Mouse (Mus musculus) neural tube, embryonic 11.5 days (tissue): ENCODE data around the gene Irf4. TPM values are rescaled to one million over a fixed set of nuclear protein-coding genes. Genes with fewer than 3 reads are reported as not detected.
A peak's percentile ranks its signal among the peaks of the same experiment; 100 is the strongest.

Source experiments
- ATAC-seq: fragments of 200-750 bp; cut with Nextera tagmentation; 2 replicates; pipeline ENCODE4 v1.8.0; 2017; ENCODE audit warnings: moderate number of reproducible peaks, mild to moderate bottlenecking, moderate TSS enrichment, moderate library complexity; ENCODE audit not compliant: insufficient read depth, low FRiP score, low TSS enrichment
- DNase-seq: peaks from one replicate; pipeline ENCODE4 v3.0.0-alpha.2; 2015; ENCODE audit warnings: low spot score
- H3K27ac ChIP-seq: fragments of 300-500 bp; sonication (generic); 2 replicates; pipeline ENCODE4 v1.5.1; 2014; ENCODE audit warnings: low read depth, mild to moderate bottlenecking, low read length
- H3K27me3 ChIP-seq: fragments of 300-500 bp; sonication (generic); 2 replicates; pipeline ENCODE4 v1.6.1; 2014; ENCODE audit warnings: mild to moderate bottlenecking, low read length, mixed read lengths; ENCODE audit not compliant: control insufficient read depth, insufficient read depth
- H3K36me3 ChIP-seq: fragments of 300-500 bp; sonication (generic); 2 replicates; pipeline ENCODE4 v1.6.1; 2014; ENCODE audit warnings: mild to moderate bottlenecking, low read length, moderate library complexity, mixed read lengths; ENCODE audit not compliant: control insufficient read depth, insufficient read depth
- H3K4me1 ChIP-seq: fragments of 300-500 bp; sonication (generic); 2 replicates; pipeline ENCODE4 v1.6.1; 2014; ENCODE audit warnings: low read length, mixed read lengths; ENCODE audit not compliant: control insufficient read depth, insufficient read depth
- H3K4me2 ChIP-seq: fragments of 300-500 bp; sonication (generic); 2 replicates; pipeline ENCODE4 v1.6.1; 2014; ENCODE audit warnings: low read depth, mild to moderate bottlenecking, moderate library complexity
- H3K4me3 ChIP-seq: fragments of 300-500 bp; sonication (generic); 2 replicates; pipeline ENCODE4 v1.5.1; 2014; ENCODE audit warnings: low read depth, low read length
- H3K9ac ChIP-seq: fragments of 300-500 bp; sonication (generic); 2 replicates; pipeline ENCODE4 v1.6.1; 2014; ENCODE audit warnings: mild to moderate bottlenecking, low read length
- H3K9me3 ChIP-seq: fragments of 300-500 bp; sonication (generic); 2 replicates; pipeline ENCODE4 v1.6.1; 2016; ENCODE audit warnings: low read length; ENCODE audit not compliant: control insufficient read depth
- WGBS: fragments of 180-500 bp; shearing (Covaris S2); extraction: QIAGEN DNeasy Blood & Tissue Kit; methylation state at CpG from one replicate; pipeline ENCODE4 v1.1.7; 2014; 5-methylcytosine and 5-hydroxymethylcytosine counted together
- polyA plus RNA-seq: library from polyadenylated mRNA; unstranded; fragments of >200 nt; fragmentation: Nextera tagmentation; extraction: Ambion mirVana; gene quantifications from 2 replicates; pipeline ENCODE4 v1.2.1, GENCODE M21; 2014

Gene Irf4
- polyA plus RNA-seq, 1 experiment from 2014 or later = not detected

DNA sequence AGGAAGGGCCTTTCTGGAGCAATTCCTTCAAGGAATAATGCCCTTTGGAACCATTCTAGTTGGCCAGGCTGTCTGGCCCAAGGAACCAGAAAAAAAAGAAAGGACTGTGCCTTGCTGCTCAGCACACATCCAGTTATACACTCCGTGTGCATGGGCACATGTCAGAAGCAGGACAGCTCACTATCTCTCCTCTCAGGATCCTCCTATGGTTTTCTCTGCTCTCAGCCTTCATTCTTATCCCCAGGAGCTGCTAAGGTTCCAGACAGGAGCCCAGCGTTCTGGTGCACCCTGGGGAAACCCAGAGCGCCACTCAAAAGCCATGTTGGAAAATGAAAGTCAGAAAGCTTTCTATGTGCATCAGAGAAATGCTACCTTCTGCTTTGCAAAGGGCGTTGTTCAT, 33.5 kb upstream of the Irf4 start:
- Histone ChIP-seq H3K9me3 (no peaks in the 10 kb centered on the region), H3K4me3 (no peak overlapping the region), H3K4me1 (no peaks in the 10 kb centered on the region), H3K27me3 (no peaks in the 10 kb centered on the region), H3K27ac (no peak overlapping the region), H3K36me3 (no peaks in the 10 kb centered on the region), H3K9ac (no peak overlapping the region), H3K4me2 (no peak overlapping the region)
- WGBS = 85% methylated on average over 4 of the region's 4 CpGs
- DNase-seq = no peak
- no peak for ATAC-seq

DNA sequence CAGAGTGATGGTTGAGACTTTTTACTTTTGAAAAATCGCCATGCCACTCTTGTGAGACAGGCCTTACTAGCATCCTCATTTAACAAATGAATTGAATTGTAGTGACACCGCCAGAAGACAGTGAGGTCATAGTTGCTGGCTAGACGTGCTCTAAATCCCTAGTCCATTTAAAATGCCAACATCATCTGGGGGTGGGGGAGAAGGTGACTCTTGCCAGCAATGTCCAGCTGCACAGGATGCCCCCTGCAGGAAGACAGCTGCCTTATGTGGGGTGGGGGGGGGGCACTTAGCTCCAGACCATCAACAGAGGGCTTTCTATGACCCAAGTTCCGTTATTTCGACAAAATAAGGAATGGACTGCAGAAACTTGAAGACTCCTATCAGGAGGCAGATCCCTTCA, 32.4 kb upstream of the Irf4 start:
- H3K4me1 ChIP-seq = no peaks in the 10 kb centered on the region
- no peak for DNase-seq
- WGBS = 76% methylated on average over 5 of the region's 5 CpGs
- no peaks in the 10 kb centered on the region for H3K27me3 ChIP-seq
- no peak for ATAC-seq
- H3K27ac ChIP-seq = no peak overlapping the region
- no peak overlapping the region for H3K9ac ChIP-seq
- no peak overlapping the region for H3K4me3 ChIP-seq
- no peak overlapping the region for H3K4me2 ChIP-seq
- no peaks in the 10 kb centered on the region for H3K36me3 ChIP-seq
- no peaks in the 10 kb centered on the region for H3K9me3 ChIP-seq

- Histone ChIP-seq H3K27me3 (no peaks in the 10 kb centered on the region), H3K36me3 (no peaks in the 10 kb centered on the region), H3K9ac (no peak overlapping the region), H3K4me1 (peaks cover 5% of the 10 kb centered on the region; the same call in 1 of the 2 replicates), H3K4me2 (no peak overlapping the region), H3K9me3 (no peaks in the 10 kb centered on the region), H3K4me3 (no peak overlapping the region), H3K27ac (no peak overlapping the region)
- ATAC-seq (no peak), DNase-seq (peak; percentile 44)
- WGBS = 30% methylated on average over 7 of the region's 7 CpGs
Measured at GRCm38 (mm10) chr13:30722601-30723000, 26.4 kb upstream of the Irf4 start.

- ATAC-seq (no peak), DNase-seq (no peak)
- no peaks in the 10 kb centered on the region for H3K36me3 ChIP-seq
- no peak overlapping the region for H3K4me3 ChIP-seq
- no peaks in the 10 kb centered on the region for H3K9me3 ChIP-seq
- peaks cover 5% of the 10 kb centered on the region; the same call in 1 of the 2 replicates for H3K4me1 ChIP-seq
- no peak overlapping the region for H3K4me2 ChIP-seq
- 72% methylated on average over 5 of the region's 5 CpGs for WGBS
- H3K9ac ChIP-seq = no peak overlapping the region
- H3K27me3 ChIP-seq = no peaks in the 10 kb centered on the region
- H3K27ac ChIP-seq = no peak overlapping the region
Measured at GRCm38 (mm10) chr13:30723258-30723657, 25.8 kb upstream of the Irf4 start.

DNA sequence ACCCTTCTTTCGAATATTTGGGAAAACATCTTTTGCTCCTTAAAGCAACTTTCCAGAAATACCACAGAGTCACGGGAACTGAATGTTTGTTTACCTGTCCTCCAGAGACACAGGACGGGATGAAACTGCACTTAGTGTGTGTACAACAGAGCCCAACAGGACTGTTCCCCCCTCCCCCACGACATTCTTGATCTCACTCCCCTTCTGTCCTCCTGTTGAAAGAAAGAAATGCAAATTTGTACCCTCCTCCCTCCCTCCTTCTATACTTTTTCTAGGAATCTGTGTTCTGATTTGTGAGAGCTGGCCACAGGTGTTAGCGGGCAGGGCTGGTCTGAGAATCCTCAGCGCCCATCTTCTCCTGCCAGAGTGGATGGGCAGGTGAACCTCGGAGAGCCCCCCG, 25.2 kb upstream of the Irf4 start:
- no peaks in the 10 kb centered on the region for H3K27me3 ChIP-seq
- H3K9me3 ChIP-seq = no peaks in the 10 kb centered on the region
- 70% methylated on average over 8 of the region's 8 CpGs for WGBS
- H3K9ac ChIP-seq = no peak overlapping the region
- no peak overlapping the region for H3K27ac ChIP-seq
- no peak overlapping the region for H3K4me2 ChIP-seq
- peaks cover 5% of the 10 kb centered on the region; the same call in 1 of the 2 replicates for H3K4me1 ChIP-seq
- DNase-seq = no peak
- ATAC-seq = no peak
- H3K36me3 ChIP-seq = no peaks in the 10 kb centered on the region
- no peak overlapping the region for H3K4me3 ChIP-seq

- H3K36me3 ChIP-seq = no peaks in the 10 kb centered on the region
- H3K27ac ChIP-seq = no peak overlapping the region
- ATAC-seq (no peak), DNase-seq (no peak)
- H3K9me3 ChIP-seq = no peaks in the 10 kb centered on the region
- no peak overlapping the region for H3K4me2 ChIP-seq
- H3K9ac ChIP-seq = no peak overlapping the region
- H3K4me3 ChIP-seq = no peak overlapping the region
- WGBS = 37% methylated on average over 7 of the region's 7 CpGs
- no peaks in the 10 kb centered on the region for H3K27me3 ChIP-seq
- H3K4me1 ChIP-seq = peaks cover 5% of the 10 kb centered on the region; the same call in 1 of the 2 replicates
Measured at GRCm38 (mm10) chr13:30724691-30725271, 24.2 kb upstream of the Irf4 start.

- no peaks in the 10 kb centered on the region for H3K36me3 ChIP-seq
- H3K9me3 ChIP-seq = no peaks in the 10 kb centered on the region
- H3K4me3 ChIP-seq = no peak overlapping the region
- H3K27ac ChIP-seq = no peak overlapping the region
- ATAC-seq = no peak
- H3K4me1 ChIP-seq = peaks cover 5% of the 10 kb centered on the region; the same call in 1 of the 2 replicates
- DNase-seq = no peak
- H3K27me3 ChIP-seq = no peaks in the 10 kb centered on the region
- no peak overlapping the region for H3K9ac ChIP-seq
- H3K4me2 ChIP-seq = no peak overlapping the region
- 85% methylated on average over 4 of the region's 4 CpGs for WGBS
Measured at GRCm38 (mm10) chr13:30726879-30727278, 22.1 kb upstream of the Irf4 start.

DNA sequence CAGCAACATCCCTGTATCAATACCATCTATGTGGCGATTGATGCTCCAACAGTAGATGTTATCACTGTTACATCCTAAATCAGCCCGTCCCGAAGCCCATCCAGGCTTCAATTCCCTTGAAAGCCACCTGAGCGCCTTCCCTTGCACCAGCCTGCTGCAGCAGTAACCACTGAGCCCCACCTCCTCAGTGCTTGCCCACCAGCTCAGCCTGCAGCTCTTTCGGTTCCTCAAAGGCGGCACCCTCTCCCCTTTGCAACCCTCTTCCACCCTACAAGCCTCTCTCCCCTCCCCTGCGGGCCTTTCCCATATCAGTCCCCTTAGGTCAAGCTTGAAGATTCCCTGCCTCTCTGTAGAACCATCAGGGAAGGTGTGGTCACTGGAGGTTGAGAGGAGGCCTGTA, 20.9 kb upstream of the Irf4 start:
- WGBS = 91% methylated on average over 7 of the region's 7 CpGs

DNA sequence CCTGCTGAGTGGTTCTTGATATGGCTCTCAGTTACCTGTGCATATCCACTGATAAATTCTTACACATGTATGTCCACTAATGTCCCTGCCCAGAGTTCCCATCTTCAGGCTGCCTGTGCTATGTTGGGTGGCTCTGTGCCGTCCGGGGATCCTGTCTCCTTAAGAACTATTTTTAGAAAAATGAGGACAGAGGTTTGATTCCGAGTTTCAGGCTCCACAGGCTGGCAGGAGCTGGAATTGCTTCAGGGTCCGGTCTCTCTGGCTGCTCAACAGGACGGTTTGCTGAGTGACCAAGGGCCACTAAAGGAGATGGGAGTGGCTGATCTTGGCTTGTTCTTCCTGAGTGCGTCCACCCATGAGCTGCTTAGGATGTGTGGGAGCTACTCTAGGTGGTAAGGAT, 19.8 kb upstream of the Irf4 start:
- WGBS = 68% methylated on average over 6 of the region's 6 CpGs
- DNase-seq = no peak
- H3K4me1 ChIP-seq = no peaks in the 10 kb centered on the region
- H3K4me2 ChIP-seq = no peak overlapping the region
- no peak overlapping the region for H3K9ac ChIP-seq
- no peak for ATAC-seq
- no peaks in the 10 kb centered on the region for H3K36me3 ChIP-seq
- no peak overlapping the region for H3K4me3 ChIP-seq
- H3K9me3 ChIP-seq = no peaks in the 10 kb centered on the region
- no peaks in the 10 kb centered on the region for H3K27me3 ChIP-seq
- H3K27ac ChIP-seq = no peak overlapping the region

More for the DNA sequence above, 20.9 kb upstream of the Irf4 start:
- no peak overlapping the region for H3K4me2 ChIP-seq
- H3K27ac ChIP-seq = no peak overlapping the region
- ATAC-seq (no peak), DNase-seq (no peak)
- H3K9me3 ChIP-seq = no peaks in the 10 kb centered on the region
- H3K9ac ChIP-seq = no peak overlapping the region
- no peaks in the 10 kb centered on the region for H3K27me3 ChIP-seq
- no peaks in the 10 kb centered on the region for H3K4me1 ChIP-seq
- H3K36me3 ChIP-seq = no peaks in the 10 kb centered on the region
- H3K4me3 ChIP-seq = no peak overlapping the region
